Mouse (Mus musculus) splenic B cell, adult 2 months (primary cell): ENCODE measurements around the gene Dpp9.

Experiments
- DNase-seq: peaks from one replicate; pipeline ENCODE4 v3.0.0-alpha.2; 2011; ENCODE audit warnings: low read depth, low spot score
- H3K27me3 ChIP-seq: 2 replicates; pipeline ENCODE4 v1.6.1; 2012; ENCODE audit warnings: mild to moderate bottlenecking, low read length, moderate library complexity, mixed read lengths; ENCODE audit not compliant: control insufficient read depth, poor library complexity, insufficient read depth, severe bottlenecking
- H3K36me3 ChIP-seq: 2 replicates; pipeline ENCODE4 v1.6.1; 2012; ENCODE audit warnings: mild to moderate bottlenecking, low read length, moderate library complexity, mixed read lengths; ENCODE audit not compliant: control insufficient read depth, poor library complexity, insufficient read depth, severe bottlenecking

Dpp9 gene

DNA sequence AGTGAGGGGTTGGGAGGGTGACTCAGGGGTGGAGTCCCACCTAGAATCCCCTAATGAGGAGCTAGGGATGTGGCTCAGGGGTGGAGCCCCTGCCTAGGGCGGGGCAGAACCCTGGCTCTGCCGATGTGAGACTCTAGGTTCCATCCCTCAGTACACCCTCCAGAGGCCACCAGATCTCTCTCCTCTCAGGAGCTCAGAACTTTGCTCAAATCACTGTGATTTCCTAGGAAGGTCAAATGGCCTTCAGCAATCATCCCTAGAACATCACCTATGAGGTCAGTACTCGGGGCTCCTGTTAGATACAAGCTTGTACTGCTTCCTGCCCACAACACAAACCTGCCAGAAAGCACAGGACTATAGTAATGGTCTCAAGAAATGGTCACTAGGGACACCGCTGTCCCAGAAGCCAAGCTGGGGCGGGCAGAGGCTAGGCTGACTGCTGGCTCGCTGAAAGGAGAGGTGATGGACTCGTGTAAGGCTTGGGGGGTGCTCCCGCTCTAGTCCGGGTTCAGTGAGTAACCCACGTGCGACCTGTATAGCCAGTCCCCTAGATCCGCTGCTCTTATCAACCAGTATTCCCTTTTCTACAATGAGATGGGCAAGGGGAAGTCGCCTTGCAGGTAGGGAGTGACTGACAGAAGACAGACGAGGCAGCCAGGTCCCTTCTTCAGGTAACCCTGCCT, 35.6 kb downstream of the Dpp9 start:
- H3K36me3 ChIP-seq = peaks cover 2% of the 10 kb centered on the region; the same call in 1 of the 2 replicates
- no peak for DNase-seq
- no peaks in the 10 kb centered on the region for H3K27me3 ChIP-seq

DNA sequence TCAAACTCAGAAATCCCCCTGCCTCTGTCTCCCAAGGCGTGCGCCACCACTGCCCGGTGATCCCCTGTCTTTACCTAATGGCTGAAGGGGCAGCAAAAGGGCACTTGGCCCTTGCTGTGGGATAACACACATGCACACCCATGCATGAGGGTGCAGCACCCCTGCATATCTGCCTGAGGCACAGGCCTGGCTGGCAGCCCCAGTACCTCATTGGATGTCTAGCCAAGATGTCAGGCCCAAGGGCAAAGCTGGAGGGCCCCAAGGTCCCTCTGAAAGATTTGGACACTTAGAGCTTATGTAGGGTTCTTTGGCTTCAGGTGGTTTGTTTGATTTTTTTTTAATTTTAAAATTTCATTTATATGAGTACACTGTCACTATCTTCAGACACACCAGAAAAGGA, 43.3 kb downstream of the Dpp9 start:
- H3K27me3 ChIP-seq = no peaks in the 10 kb centered on the region
- peaks cover 10% of the 10 kb centered on the region; the same call in 1 of the 2 replicates for H3K36me3 ChIP-seq
- DNase-seq = no peak

DNA sequence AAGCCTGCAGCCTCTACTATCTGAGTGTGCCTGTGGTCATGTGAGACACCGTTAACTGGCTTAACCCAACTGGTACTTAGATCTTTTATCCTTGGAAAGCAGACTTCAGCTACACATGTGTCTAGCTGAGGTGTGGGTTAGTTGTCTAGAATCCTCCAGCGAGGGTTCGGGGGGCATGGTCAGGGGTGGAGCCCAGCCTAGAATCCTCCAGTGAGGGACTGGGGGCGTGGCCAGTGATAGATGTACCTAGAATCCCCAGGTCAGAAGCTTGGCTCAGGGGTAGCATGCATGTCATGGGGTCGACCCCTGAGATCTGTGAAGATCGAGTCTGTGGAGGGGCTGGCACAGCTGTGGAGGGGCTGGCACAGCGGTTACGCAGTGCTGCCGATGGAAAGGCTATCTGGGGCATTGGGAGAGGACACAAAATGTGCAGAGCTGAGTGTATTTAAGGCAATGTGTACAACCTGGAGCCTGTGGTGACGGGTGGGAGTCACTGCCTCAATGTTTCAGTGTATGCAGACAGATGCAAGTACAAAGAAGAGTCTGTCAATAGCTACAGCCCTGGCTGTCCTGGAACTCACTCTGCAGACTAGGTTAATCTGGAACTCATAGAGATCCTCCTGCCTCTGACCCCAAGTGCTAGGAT, 45.2 kb downstream of the Dpp9 start:
- H3K36me3 ChIP-seq = peaks cover 10% of the 10 kb centered on the region; the same call in 1 of the 2 replicates
- DNase-seq = no peak
- no peaks in the 10 kb centered on the region for H3K27me3 ChIP-seq

DNA sequence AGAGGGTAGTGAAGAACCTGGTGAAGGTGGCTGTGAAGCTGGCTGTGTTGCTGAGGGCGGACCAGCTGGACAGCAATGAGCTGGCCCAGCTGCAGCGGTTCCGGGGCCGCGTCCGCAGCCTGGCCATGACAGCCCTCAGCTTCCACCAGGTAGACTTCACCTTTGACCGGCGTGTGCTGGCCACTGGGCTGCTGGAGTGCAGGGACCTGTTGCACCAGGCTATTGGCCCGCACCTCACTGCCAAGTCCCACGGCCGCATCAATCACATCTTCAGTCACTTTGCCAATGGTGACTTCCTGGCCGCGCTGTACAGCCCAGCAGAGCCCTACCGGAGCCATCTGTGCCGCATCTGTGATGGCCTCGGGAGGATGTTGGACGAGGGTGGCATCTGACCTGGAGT, 46.8 kb downstream of the Dpp9 start:
- H3K36me3 ChIP-seq = peaks cover 5% of the 10 kb centered on the region; the same call in 1 of the 2 replicates
- DNase-seq = no peak
- H3K27me3 ChIP-seq = no peaks in the 10 kb centered on the region

DNA sequence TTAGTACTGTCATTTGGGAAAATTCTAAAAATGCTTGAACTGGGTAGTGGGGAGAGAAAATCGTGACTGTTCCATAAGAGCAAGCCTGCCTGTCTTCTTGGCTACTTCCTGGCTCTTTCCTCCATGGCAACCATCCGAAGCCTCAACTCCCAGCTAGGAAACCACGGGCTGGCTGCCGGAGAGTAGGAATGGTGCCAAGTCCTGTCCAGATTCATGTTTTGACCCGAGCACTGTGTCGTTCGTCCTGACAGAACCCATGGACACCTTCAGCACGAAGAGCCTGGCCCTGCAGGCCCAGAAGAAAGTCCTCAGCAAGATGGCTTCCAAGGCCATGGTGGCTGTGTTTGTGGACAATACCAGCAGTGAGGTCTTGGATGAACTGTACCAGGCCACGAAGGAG, 47.2 kb downstream of the Dpp9 start:
- H3K36me3 ChIP-seq = 0 out of 2 replicates have a peak, but pooled peaks cover 2% of the 10 kb centered on the region
- DNase-seq = no peak
- H3K27me3 ChIP-seq = no peaks in the 10 kb centered on the region

DNA sequence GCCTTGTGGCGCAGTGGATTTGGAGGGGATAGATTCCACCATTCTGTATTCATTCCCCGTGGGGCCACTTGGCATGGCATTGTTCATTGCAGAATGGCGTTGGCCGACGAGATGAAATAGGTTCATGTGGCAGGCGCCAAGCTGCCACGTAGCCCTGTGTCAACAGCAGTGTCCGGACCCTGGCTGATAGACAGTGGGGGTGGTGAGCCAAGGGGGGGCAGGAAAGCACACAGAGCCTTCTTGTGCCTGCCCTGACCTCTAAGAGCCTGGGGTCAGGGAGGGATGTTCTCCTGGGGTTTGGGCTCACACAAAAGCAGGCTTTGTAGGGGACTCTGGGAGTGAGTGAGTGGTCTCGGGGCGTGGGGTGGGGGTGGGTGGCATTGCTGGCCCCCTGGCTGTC, 48.1 kb downstream of the Dpp9 start:
- Histone ChIP-seq H3K36me3 (no peaks in the 10 kb centered on the region), H3K27me3 (no peaks in the 10 kb centered on the region)
- DNase-seq = no peak

DNA sequence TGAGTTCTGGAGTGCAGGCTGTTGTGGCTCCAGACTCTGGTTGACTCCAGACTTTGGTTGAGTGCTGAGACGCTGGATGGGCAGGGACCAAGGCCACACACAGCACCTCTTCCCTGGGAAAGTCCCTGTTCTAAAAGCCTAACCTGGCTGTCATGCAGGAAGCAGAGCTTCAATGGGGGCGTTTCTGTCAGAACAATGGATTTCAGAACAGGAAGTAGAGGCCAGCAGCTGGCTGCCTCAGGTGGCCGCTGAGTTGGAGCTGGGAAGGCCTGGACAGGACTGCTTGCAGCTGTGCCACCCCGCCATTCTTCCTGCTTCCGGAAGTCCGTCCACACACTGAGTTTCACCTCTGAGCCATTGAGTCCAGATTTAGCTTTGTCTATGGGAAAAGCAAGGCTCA, 48.9 kb downstream of the Dpp9 start:
- H3K36me3 ChIP-seq = no peaks in the 10 kb centered on the region
- no peaks in the 10 kb centered on the region for H3K27me3 ChIP-seq
- no peak for DNase-seq

DNA sequence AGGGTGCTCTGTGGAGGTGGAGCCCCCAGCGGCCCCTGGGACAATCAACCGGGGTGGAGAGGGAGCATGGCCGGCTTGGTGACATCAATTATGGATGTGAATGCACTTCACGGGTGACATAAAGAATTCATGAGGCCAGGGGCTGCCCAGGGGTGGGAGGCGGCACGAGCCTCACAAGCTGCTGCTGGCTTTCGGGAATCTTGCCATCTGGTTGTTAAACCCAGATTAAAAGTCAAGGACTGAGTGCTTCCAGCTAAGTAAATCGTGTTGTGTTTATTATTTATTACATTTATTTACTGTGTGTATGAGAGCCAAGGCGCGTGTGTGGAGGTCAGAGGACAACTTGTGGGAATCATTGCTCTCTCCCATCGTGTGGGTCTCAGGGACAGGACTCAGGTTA, 53.0 kb downstream of the Dpp9 start:
- H3K36me3 ChIP-seq = no peaks in the 10 kb centered on the region
- DNase-seq = no peak
- no peaks in the 10 kb centered on the region for H3K27me3 ChIP-seq

DNA sequence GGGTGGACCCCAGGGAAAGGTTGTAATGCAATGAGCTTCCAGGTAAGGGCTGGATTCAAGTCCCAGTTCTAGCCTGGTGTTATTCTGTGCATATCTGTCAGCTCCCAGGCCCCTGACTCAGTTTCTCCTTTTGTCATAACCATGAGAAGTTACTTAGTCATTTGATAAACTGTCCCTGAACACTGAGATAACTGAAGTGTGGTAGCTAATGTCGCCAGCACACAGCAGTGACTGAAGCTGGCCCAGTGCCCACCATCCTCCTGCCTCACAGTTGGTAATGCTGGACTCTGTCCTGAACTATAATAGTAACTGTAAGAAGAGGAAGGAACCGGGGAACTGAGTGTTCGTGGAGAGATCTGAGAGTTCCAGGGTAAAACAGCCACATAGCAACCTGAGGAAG, 54.2 kb downstream of the Dpp9 start:
- H3K27me3 ChIP-seq = no peaks in the 10 kb centered on the region
- DNase-seq = no peak
- H3K36me3 ChIP-seq = no peaks in the 10 kb centered on the region

DNA sequence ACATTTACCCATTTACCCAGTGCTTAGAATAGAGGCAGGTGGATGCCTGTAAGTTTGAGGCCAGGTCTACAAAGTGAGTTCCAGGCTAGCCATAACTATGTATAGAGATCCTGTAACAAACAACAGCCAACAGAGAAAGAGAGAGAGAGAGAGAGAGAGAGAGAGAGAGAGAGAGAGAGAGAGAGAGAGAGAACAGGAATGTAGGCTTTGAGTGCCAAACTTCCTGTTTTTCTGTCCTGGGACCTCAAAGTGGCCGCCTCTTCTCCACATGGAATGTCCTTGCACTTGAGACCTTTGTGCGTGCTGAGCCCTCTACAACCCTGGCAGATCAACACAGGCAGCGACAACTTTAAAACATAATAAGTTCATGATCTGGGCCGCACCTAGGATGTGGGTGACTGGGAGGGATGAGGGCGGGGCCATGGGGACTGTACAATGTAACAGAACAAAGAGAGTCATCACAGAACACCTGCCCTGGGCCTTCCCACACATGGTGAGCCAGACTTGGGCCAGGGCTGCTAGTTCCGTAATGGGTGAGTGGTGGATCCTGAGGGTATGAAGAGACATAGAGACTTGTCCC, 55.1 kb downstream of the Dpp9 start:
- Histone ChIP-seq H3K27me3 (no peaks in the 10 kb centered on the region), H3K36me3 (no peaks in the 10 kb centered on the region)
- no peak for DNase-seq

DNA sequence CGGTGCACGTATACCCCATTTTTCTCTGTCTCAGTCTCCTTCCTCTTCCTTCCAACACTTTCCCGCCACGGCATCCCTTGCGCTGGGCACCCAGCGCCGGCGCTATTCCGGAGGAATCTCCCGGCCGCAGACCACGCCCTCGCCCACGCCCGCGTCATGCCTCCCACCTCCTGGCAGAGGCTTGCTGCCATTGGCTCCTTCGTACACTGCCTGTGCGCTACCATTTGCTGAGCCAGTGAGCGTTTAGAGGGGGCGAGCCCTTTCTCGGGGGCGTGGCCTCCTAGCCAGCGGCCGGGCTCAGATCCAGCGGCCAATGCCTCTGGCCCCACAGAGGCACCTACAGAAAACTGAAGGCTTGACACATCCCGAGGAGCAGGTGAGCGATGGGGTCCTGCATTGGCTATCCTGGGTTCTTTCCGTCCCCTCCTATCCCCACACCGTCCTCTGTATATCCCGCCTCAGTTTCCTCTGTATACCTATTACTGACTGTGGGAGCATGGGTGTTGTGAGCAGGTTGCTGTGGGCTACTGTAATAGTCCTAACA, 56.4 kb downstream of the Dpp9 start, which contains the start of gene Tnfaip8l1:
Tnfaip8l1 (plus strand) TSS at position 247 of the 544 bp plus-strand sequence.
- Histone ChIP-seq H3K36me3 (no peaks in the 10 kb centered on the region), H3K27me3 (no peaks in the 10 kb centered on the region)
- peak; percentile 91 for DNase-seq

DNA sequence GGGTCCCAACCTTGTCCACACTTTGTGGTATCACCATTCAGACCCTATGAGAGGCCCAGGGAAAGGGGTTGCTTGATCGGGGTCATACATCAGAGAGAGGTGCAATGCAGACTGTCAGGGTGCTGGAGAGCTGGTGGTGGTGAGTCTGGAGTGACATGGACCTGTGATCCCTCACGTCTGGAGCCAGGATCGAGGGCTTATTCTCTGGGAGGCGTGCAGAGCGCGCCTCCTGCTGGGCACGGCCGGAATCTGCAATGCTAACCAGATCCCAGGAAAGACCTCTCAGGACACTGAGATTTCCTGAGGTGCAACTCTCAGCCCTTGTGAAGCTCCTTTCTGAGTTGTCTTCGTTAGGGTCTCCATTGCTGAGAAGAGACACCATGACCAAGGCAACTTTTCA, 59.0 kb downstream of the Dpp9 start:
- Histone ChIP-seq H3K27me3 (no peaks in the 10 kb centered on the region), H3K36me3 (no peaks in the 10 kb centered on the region)
- peak; percentile 62 for DNase-seq

DNA sequence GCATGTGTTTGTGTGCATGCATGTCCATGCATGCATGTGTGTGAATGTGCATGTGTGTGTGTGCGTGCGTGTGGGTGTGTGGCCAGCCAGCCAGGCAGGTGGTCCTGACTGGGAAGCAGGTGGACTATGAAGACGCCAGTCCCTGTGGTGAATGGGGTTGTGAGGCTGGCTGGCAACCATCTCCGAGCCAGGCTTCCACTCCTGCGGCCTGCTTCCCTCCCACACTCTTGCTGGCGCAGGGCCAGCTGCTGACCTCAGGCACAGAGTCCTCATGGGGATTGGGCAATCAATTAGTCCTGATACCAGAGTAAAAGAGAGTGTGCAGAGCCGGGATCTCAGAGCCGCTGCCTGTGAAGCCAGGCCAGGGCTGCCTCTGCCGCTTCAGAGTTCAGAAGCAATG, 65.1 kb downstream of the Dpp9 start:
- no peaks in the 10 kb centered on the region for H3K36me3 ChIP-seq
- DNase-seq = no peak

DNA sequence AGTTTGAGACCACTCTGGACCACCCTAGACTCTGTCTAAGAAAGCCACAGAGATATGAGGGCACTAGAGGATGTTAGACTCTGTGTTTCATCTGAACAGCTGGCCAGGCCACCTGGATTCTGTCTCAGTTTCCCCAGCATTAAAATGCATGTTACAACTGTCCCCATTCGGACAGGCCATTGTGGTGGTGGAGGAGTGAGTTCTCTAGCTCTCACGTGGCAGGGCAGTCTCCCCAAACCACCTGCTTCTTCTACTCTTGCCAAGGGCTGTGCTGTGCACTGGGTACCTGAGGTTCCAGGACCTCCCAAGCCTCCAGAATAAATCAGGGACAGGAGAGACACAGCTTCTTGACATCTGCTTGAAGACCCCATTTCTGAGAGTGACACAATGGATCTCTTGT, 68.8 kb downstream of the Dpp9 start:
- no peaks in the 10 kb centered on the region for H3K36me3 ChIP-seq
- DNase-seq = no peak
- no peaks in the 10 kb centered on the region for H3K27me3 ChIP-seq

More for the DNA sequence above, 65.1 kb downstream of the Dpp9 start:
- no peaks in the 10 kb centered on the region for H3K27me3 ChIP-seq
